Mouse (Mus musculus) bone marrow, adult 2 months (tissue): ENCODE results near the gene Rpl10.

Experiments
- CTCF ChIP-seq: fragments of 200-500 bp; IDR thresholded peaks from 2 replicates; pipeline ENCODE4 v1.5.1; 2011; ENCODE audit warnings: low read length, control low read depth; ENCODE audit not compliant: control insufficient read depth, insufficient read depth
- POLR2A ChIP-seq: fragments of 200-500 bp; IDR thresholded peaks from 2 replicates; pipeline ENCODE4 v1.6.1; 2011; ENCODE audit warnings: low read depth, mild to moderate bottlenecking, control low read depth, low read length, borderline replicate concordance; ENCODE audit not compliant: control insufficient read depth

DNA sequence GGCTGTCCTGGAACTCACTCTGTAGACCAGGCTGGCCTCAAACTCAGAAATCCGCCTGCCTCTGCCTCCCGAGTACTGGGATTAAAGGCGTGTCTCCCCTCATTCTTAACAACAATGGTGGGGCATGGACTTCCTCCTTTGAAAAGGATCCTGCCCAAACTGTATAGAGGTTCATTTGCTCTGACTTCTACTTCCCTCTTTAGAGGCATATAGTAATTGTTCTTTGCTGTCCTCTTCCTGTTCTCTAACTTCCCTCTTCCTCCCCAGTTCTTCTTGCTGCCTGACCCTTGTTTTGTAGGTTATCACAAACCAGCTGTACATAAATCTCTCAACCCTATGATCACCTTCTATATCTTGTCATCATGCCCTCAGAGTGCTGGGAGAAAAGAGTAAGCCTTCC is 29.1 kb downstream of the Rpl10 start:
- TF ChIP-seq CTCF (no peak), POLR2A (no peak)
